Mouse (Mus musculus): ENCODE data around the gene Kctd20.
A peak's percentile ranks its signal among the peaks of the same experiment; 100 is the strongest.

- peak; percentile 39 for TF ChIP-seq CTCF (IDR thresholded peaks at IDR 0.05; ENCODE audit: low read depth)
- TF ChIP-seq EP300 (optimal IDR thresholded peaks at IDR 0.05): no peak
Observed at GRCm38 (mm10) chr17:28960597-28960996, 8.8 kb downstream of the Kctd20 start.
